Mouse (Mus musculus): ENCODE measurements around the gene Tst. TPM values are rescaled to one million over a fixed set of nuclear protein-coding genes. Genes with fewer than 3 reads are reported as not detected.

Gene Tst
- polyA plus RNA-seq, 1 experiment, result 9.8 TPM

GRCm38 (mm10) chr15:78422046-78422956 is 16.6 kb upstream of the Tst start:
- H3K79me2 ChIP-seq (ENCODE audit: control insufficient read depth, insufficient read depth), result no peaks in the 10 kb centered on the region
- peak in 2 of 3 experiments; percentile 2 to 55 for TF ChIP-seq MYOG (IDR thresholded peaks at IDR 0.05; ENCODE audit: control insufficient read depth in 1 of 3, insufficient read depth in 1 of 3, insufficient read length in 2 of 3, low read depth in 2 of 3)
- TF ChIP-seq MYOD1 (IDR thresholded peaks at IDR 0.05; ENCODE audit: control insufficient read depth in 1 of 3, insufficient read length in 2 of 3, low read depth in 2 of 3), result peak; percentile 28 to 72 (median 42)
- no peak for TF ChIP-seq TCF3 (IDR thresholded peaks at IDR 0.05; ENCODE audit: insufficient read length, low read depth)
- no peaks in the 10 kb centered on the region for H3K36me3 ChIP-seq (ENCODE audit: control insufficient read depth, insufficient read depth)
- no peak overlapping the region for H3ac ChIP-seq (ENCODE audit: control insufficient read depth, insufficient read length)
- no peak overlapping the region for H3K4me3 ChIP-seq
- H3K27me3 ChIP-seq (ENCODE audit: control insufficient read depth, insufficient read depth, insufficient read length), result peaks cover 35% of the 10 kb centered on the region
- no peak overlapping the region for H3K4me2 ChIP-seq (ENCODE audit: low read depth)

DNA sequence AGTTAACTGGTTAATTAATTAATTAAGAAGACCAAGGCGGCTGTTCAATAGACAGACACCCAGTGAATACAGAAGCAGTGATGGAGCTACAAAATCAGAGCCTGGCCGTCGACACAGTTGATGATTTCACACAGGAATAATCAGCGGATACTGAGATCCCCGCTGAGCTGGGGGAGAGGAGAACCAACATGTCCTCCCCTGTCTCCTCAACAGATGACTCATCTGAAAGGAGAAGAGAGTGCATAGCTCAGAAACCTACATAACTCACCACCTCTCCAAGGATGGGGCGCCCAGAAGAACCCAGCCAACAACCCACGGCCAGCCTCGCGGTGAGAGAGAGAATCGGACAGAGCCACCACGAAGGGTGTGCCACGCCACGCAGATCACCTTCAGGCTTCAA is 14.7 kb upstream of the Tst start:
- Histone ChIP-seq H3K4me2 (ENCODE audit: low read depth) (no peak overlapping the region), H3K36me3 (ENCODE audit: control insufficient read depth, insufficient read depth) (no peaks in the 10 kb centered on the region), H3K4me3 (no peak overlapping the region), H3ac (ENCODE audit: control insufficient read depth, insufficient read length) (no peak overlapping the region), H3K79me2 (ENCODE audit: control insufficient read depth, insufficient read depth) (no peaks in the 10 kb centered on the region), H3K27me3 (ENCODE audit: control insufficient read depth, insufficient read depth, insufficient read length) (peaks cover 35% of the 10 kb centered on the region)
- TF ChIP-seq MAX (IDR thresholded peaks at IDR 0.05; ENCODE audit: low read depth) (no peak), TCF12 (IDR thresholded peaks at IDR 0.05; ENCODE audit: insufficient read depth, poor library complexity, severe bottlenecking) (no peak), REST (IDR thresholded peaks at IDR 0.05; ENCODE audit: insufficient read depth, insufficient read length) (no peak)

GRCm38 (mm10) chr15:78416937-78417336 is 11.2 kb upstream of the Tst start:
- Histone ChIP-seq H3K79me2 (ENCODE audit: control insufficient read depth, insufficient read depth) (no peaks in the 10 kb centered on the region), H3K27me3 (ENCODE audit: control insufficient read depth, insufficient read depth, insufficient read length) (peaks cover 19% of the 10 kb centered on the region), H3K4me2 (ENCODE audit: low read depth) (no peak overlapping the region), H3K36me3 (ENCODE audit: control insufficient read depth, insufficient read depth) (no peaks in the 10 kb centered on the region), H3K4me3 (no peak overlapping the region), H3ac (ENCODE audit: control insufficient read depth, insufficient read length) (no peak overlapping the region)
- TF ChIP-seq MYOD1 (IDR thresholded peaks at IDR 0.05; ENCODE audit: control insufficient read depth in 1 of 3, insufficient read length in 2 of 3, low read depth in 2 of 3) (no peak), USF1 (IDR thresholded peaks at IDR 0.05; ENCODE audit: low read depth) (no peak), REST (IDR thresholded peaks at IDR 0.05; ENCODE audit: insufficient read depth, insufficient read length) (no peak), TCF3 (IDR thresholded peaks at IDR 0.05; ENCODE audit: insufficient read length, low read depth) (no peak), CEBPB (IDR thresholded peaks at IDR 0.05; ENCODE audit: insufficient read depth, poor library complexity, severe bottlenecking) (no peak), MAX (IDR thresholded peaks at IDR 0.05; ENCODE audit: low read depth) (no peak), POLR2AphosphoS2 (IDR thresholded peaks at IDR 0.05; ENCODE audit: insufficient read length, low read depth) (no peak), SRF (IDR thresholded peaks at IDR 0.05; ENCODE audit: control insufficient read depth, insufficient read length, low read depth) (no peak), MYOG (IDR thresholded peaks at IDR 0.05; ENCODE audit: control insufficient read depth in 1 of 3, insufficient read depth in 1 of 3, insufficient read length in 2 of 3, low read depth in 2 of 3) (no peak), POLR2A (IDR thresholded peaks at IDR 0.05; ENCODE audit: insufficient read length, low read depth) (no peak), TCF12 (IDR thresholded peaks at IDR 0.05; ENCODE audit: insufficient read depth, poor library complexity, severe bottlenecking) (no peak), E2F4 (IDR thresholded peaks at IDR 0.05; ENCODE audit: insufficient read depth) (no peak)

- no peaks in the 10 kb centered on the region for H3K79me2 ChIP-seq (ENCODE audit: control insufficient read depth, insufficient read depth)
- no peak overlapping the region for H3ac ChIP-seq (ENCODE audit: control insufficient read depth, insufficient read length)
- no peak overlapping the region for H3K4me3 ChIP-seq
- TF ChIP-seq USF1 (IDR thresholded peaks at IDR 0.05; ENCODE audit: low read depth) (no peak), TCF3 (IDR thresholded peaks at IDR 0.05; ENCODE audit: insufficient read length, low read depth) (no peak), SRF (IDR thresholded peaks at IDR 0.05; ENCODE audit: control insufficient read depth, insufficient read length, low read depth) (no peak), MAX (IDR thresholded peaks at IDR 0.05; ENCODE audit: low read depth) (no peak), POLR2AphosphoS2 (IDR thresholded peaks at IDR 0.05; ENCODE audit: insufficient read length, low read depth) (no peak), MYOD1 (IDR thresholded peaks at IDR 0.05; ENCODE audit: control insufficient read depth in 1 of 3, insufficient read length in 2 of 3, low read depth in 2 of 3) (no peak), E2F4 (IDR thresholded peaks at IDR 0.05; ENCODE audit: insufficient read depth) (no peak)
- H3K36me3 ChIP-seq (ENCODE audit: control insufficient read depth, insufficient read depth), result no peaks in the 10 kb centered on the region
- H3K4me2 ChIP-seq (ENCODE audit: low read depth), result no peak overlapping the region
- H3K27me3 ChIP-seq (ENCODE audit: control insufficient read depth, insufficient read depth, insufficient read length), result peaks cover 8% of the 10 kb centered on the region
Measured at GRCm38 (mm10) chr15:78414157-78414556, 8.4 kb upstream of the Tst start.

- no peak overlapping the region for H3K4me2 ChIP-seq (ENCODE audit: low read depth)
- no peak overlapping the region for H3K4me3 ChIP-seq
- no peaks in the 10 kb centered on the region for H3K36me3 ChIP-seq (ENCODE audit: control insufficient read depth, insufficient read depth)
- TF ChIP-seq POLR2A (IDR thresholded peaks at IDR 0.05; ENCODE audit: insufficient read length, low read depth), result no peak
- TF ChIP-seq MYOD1 (IDR thresholded peaks at IDR 0.05; ENCODE audit: control insufficient read depth in 1 of 3, insufficient read length in 2 of 3, low read depth in 2 of 3), result no peak
- TF ChIP-seq TCF3 (IDR thresholded peaks at IDR 0.05; ENCODE audit: insufficient read length, low read depth), result no peak
- no peak for TF ChIP-seq REST (IDR thresholded peaks at IDR 0.05; ENCODE audit: insufficient read depth, insufficient read length)
- no peak for TF ChIP-seq E2F4 (IDR thresholded peaks at IDR 0.05; ENCODE audit: insufficient read depth)
- no peak for TF ChIP-seq MYOG (IDR thresholded peaks at IDR 0.05; ENCODE audit: control insufficient read depth in 1 of 3, insufficient read depth in 1 of 3, insufficient read length in 2 of 3, low read depth in 2 of 3)
- no peak for TF ChIP-seq SRF (IDR thresholded peaks at IDR 0.05; ENCODE audit: control insufficient read depth, insufficient read length, low read depth)
- TF ChIP-seq USF1 (IDR thresholded peaks at IDR 0.05; ENCODE audit: low read depth), result no peak
- no peak for TF ChIP-seq TCF12 (IDR thresholded peaks at IDR 0.05; ENCODE audit: insufficient read depth, poor library complexity, severe bottlenecking)
- TF ChIP-seq POLR2AphosphoS2 (IDR thresholded peaks at IDR 0.05; ENCODE audit: insufficient read length, low read depth), result no peak
- TF ChIP-seq CEBPB (IDR thresholded peaks at IDR 0.05; ENCODE audit: insufficient read depth, poor library complexity, severe bottlenecking), result no peak
- no peak for TF ChIP-seq MAX (IDR thresholded peaks at IDR 0.05; ENCODE audit: low read depth)
- peaks cover 4% of the 10 kb centered on the region for H3K27me3 ChIP-seq (ENCODE audit: control insufficient read depth, insufficient read depth, insufficient read length)
- H3K79me2 ChIP-seq (ENCODE audit: control insufficient read depth, insufficient read depth), result no peaks in the 10 kb centered on the region
- H3ac ChIP-seq (ENCODE audit: control insufficient read depth, insufficient read length), result no peak overlapping the region
Measured at GRCm38 (mm10) chr15:78413719-78414117, 8.0 kb upstream of the Tst start.
